Mouse (Mus musculus) brain, embryonic 14.5 days (tissue): ENCODE measurements around the gene Olfr125. TPM values are rescaled to one million over a fixed set of nuclear protein-coding genes. Genes with fewer than 3 reads are reported as not detected.

Experiments
- DNase-seq: peaks from one replicate; pipeline ENCODE4 v3.0.0-alpha.2; 2011; ENCODE audit warnings: low read depth
- CTCF ChIP-seq: fragments of 200-500 bp; IDR thresholded peaks from 2 replicates; pipeline ENCODE4 v1.5.1; 2012; ENCODE audit warnings: inconsistent platforms, mild to moderate bottlenecking, moderate library complexity, borderline replicate concordance; ENCODE audit not compliant: insufficient read depth, insufficient read length; ENCODE audit errors: extremely low read depth
- POLR2A ChIP-seq: fragments of 200-500 bp; IDR thresholded peaks from 2 replicates; pipeline ENCODE4 v1.6.1; 2012; ENCODE audit warnings: mild to moderate bottlenecking, inconsistent platforms, borderline replicate concordance; ENCODE audit not compliant: poor library complexity, insufficient read depth, insufficient read length, severe bottlenecking; ENCODE audit errors: extremely low read depth
- polyA plus RNA-seq: library from polyadenylated mRNA; depleted of rRNA; stranded (reverse); fragments of >200 nt; gene quantifications from 2 replicates; pipeline ENCODE4 v1.2.3, GENCODE M21; 2012; rRNA removed

Gene Olfr125
- not detected in 2 replicates for polyA plus RNA-seq

- DNase-seq, result no peak
- TF ChIP-seq POLR2A (no peak), CTCF (no peak)
These were observed at the start of gene Olfr125 for GRCm38 (mm10) chr17:37832649-37833048. Gene Olfr125, plus strand, starts transcription at chr17:37832949.

- TF ChIP-seq POLR2A (no peak), CTCF (no peak)
- no peak for DNase-seq
These were observed 39.5 kb upstream of the Olfr125 start, which contains the start of gene Olfr123 for GRCm38 (mm10) chr17:37793229-37793628. Gene Olfr123, plus strand, starts transcription at chr17:37793529.

- no peak for DNase-seq
- TF ChIP-seq POLR2A (no peak), CTCF (no peak)
These were observed 33.2 kb upstream of the Olfr125 start, which contains the start of gene Olfr124 for GRCm38 (mm10) chr17:37799588-37799987. Gene Olfr124, plus strand, starts transcription at chr17:37799888.

- no peak for DNase-seq
- TF ChIP-seq CTCF, result no peak
- no peak for TF ChIP-seq POLR2A
These were observed 14.4 kb downstream of the Olfr125 start, which contains the start of gene Olfr126 for GRCm38 (mm10) chr17:37847183-37847582. Gene Olfr126, plus strand, starts transcription at chr17:37847483.

- TF ChIP-seq POLR2A, result no peak
- TF ChIP-seq CTCF, result no peak
- no peak for DNase-seq
These were observed 31.2 kb downstream of the Olfr125 start for GRCm38 (mm10) chr17:37863901-37864300.

GRCm38 (mm10) chr17:37869676-37870205, 37.0 kb downstream of the Olfr125 start:
- no peak for TF ChIP-seq CTCF
- TF ChIP-seq POLR2A, result no peak
- DNase-seq, result peak; percentile 11

- TF ChIP-seq POLR2A (no peak), CTCF (no peak)
- no peak for DNase-seq
These were observed 41.1 kb downstream of the Olfr125 start for GRCm38 (mm10) chr17:37873830-37874229.

Other genes starting within 250 kb of the Olfr125 start
- not detected in 2 replicates for gene Olfr114, start 240.2 kb upstream of the Olfr125 start, polyA plus RNA-seq
- gene Olfr115, start 205.8 kb upstream of the Olfr125 start, polyA plus RNA-seq, result not detected in 2 replicates
- not detected in 2 replicates for gene Olfr116, start 205.8 kb upstream of the Olfr125 start, polyA plus RNA-seq
- gene Olfr117, start 169.2 kb upstream of the Olfr125 start, polyA plus RNA-seq, result not detected in 2 replicates
- not detected in 2 replicates for gene Olfr118, start 166.0 kb upstream of the Olfr125 start, polyA plus RNA-seq
- not detected in 2 replicates for gene Olfr119, start 136.4 kb upstream of the Olfr125 start, polyA plus RNA-seq
- gene Olfr120, start 111.1 kb upstream of the Olfr125 start, polyA plus RNA-seq, result not detected in 2 replicates
- gene Olfr121, start 84.1 kb upstream of the Olfr125 start, polyA plus RNA-seq, result not detected in 2 replicates
- not detected in 2 replicates for gene Olfr122, start 64.3 kb upstream of the Olfr125 start, polyA plus RNA-seq
- gene Olfr123, start 39.4 kb upstream of the Olfr125 start, polyA plus RNA-seq, result not detected in 2 replicates
- gene Olfr124, start 33.1 kb upstream of the Olfr125 start, polyA plus RNA-seq, result not detected in 2 replicates
- gene Olfr126, start 14.5 kb downstream of the Olfr125 start, polyA plus RNA-seq, result not detected in 2 replicates
- gene Olfr127, start 67.5 kb downstream of the Olfr125 start, polyA plus RNA-seq, result not detected in 2 replicates
- not detected in 2 replicates for gene Olfr128, start 87.6 kb downstream of the Olfr125 start, polyA plus RNA-seq
- gene Olfr761, start 120.1 kb downstream of the Olfr125 start, polyA plus RNA-seq, result not detected in 2 replicates
- gene Olfr129, start 227.1 kb downstream of the Olfr125 start, polyA plus RNA-seq, result not detected in 2 replicates
- gene Olfr130, start 231.0 kb downstream of the Olfr125 start, polyA plus RNA-seq, result not detected in 2 replicates